Mouse (Mus musculus) embryonic facial prominence, embryonic 13.5 days (tissue): ENCODE results near the gene Rtn4rl1. TPM values are rescaled to one million over a fixed set of nuclear protein-coding genes. Genes with fewer than 3 reads are reported as not detected.

Source experiments
- ATAC-seq: fragments of 200-750 bp; cut with Nextera tagmentation; 2 replicates; pipeline ENCODE4 v1.8.0; 2017; ENCODE audit warnings: low read depth; ENCODE audit not compliant: insufficient number of reproducible peaks, insufficient read depth, low FRiP score, low TSS enrichment
- H3K27ac ChIP-seq: fragments of 300-500 bp; sonication (generic); 2 replicates; pipeline ENCODE4 v1.5.1; 2015; ENCODE audit warnings: moderate library complexity, mild to moderate bottlenecking, inconsistent platforms
- H3K27me3 ChIP-seq: fragments of 300-500 bp; sonication (generic); 2 replicates; pipeline ENCODE4 v1.6.1; 2015; ENCODE audit warnings: mild to moderate bottlenecking, inconsistent platforms
- H3K36me3 ChIP-seq: fragments of 300-500 bp; sonication (generic); 2 replicates; pipeline ENCODE4 v1.6.1; 2015; ENCODE audit warnings: mild to moderate bottlenecking, inconsistent platforms
- H3K4me1 ChIP-seq: fragments of 300-500 bp; sonication (generic); 2 replicates; pipeline ENCODE4 v1.6.1; 2015; ENCODE audit warnings: inconsistent platforms
- H3K4me2 ChIP-seq: fragments of 300-500 bp; sonication (generic); 2 replicates; pipeline ENCODE4 v1.6.1; 2015; ENCODE audit warnings: moderate library complexity, mild to moderate bottlenecking, inconsistent platforms
- H3K4me3 ChIP-seq: fragments of 300-500 bp; sonication (generic); 2 replicates; pipeline ENCODE4 v1.5.1; 2015; ENCODE audit warnings: mild to moderate bottlenecking, inconsistent platforms
- H3K9ac ChIP-seq: fragments of 300-500 bp; sonication (generic); 2 replicates; pipeline ENCODE4 v1.6.1; 2015; ENCODE audit warnings: mild to moderate bottlenecking, inconsistent platforms
- H3K9me3 ChIP-seq: fragments of 300-500 bp; sonication (generic); 2 replicates; pipeline ENCODE4 v1.6.1; 2016; ENCODE audit warnings: inconsistent platforms
- WGBS: fragments of 180-500 bp; shearing (Covaris S2); methylation state at CpG from one replicate; pipeline ENCODE4 v1.1.7; 2015; ENCODE audit warnings: mixed read lengths; 5-methylcytosine and 5-hydroxymethylcytosine counted together
- polyA plus RNA-seq: library from polyadenylated mRNA; unstranded; fragments of >200 nt; fragmentation: Nextera tagmentation; extraction: Ambion mirVana; gene quantifications from 2 replicates; pipeline ENCODE4 v1.2.1, GENCODE M21; 2015

Rtn4rl1 gene
- polyA plus RNA-seq, 1 experiment from 2014 or later: 7.1 TPM

GRCm38 (mm10) chr11:75166193-75166842 lies 27.3 kb upstream of the Rtn4rl1 start:
- H3K4me3 ChIP-seq: peak overlapping the region; percentile 60
- WGBS: 2% methylated on average over 55 of the region's 55 CpGs
- peak overlapping the region; percentile 94 for H3K4me2 ChIP-seq
- ATAC-seq: no peak
- peak overlapping the region; percentile 74 for H3K9ac ChIP-seq
- H3K9me3 ChIP-seq: no peaks in the 10 kb centered on the region
- H3K27me3 ChIP-seq: peaks cover 91% of the 10 kb centered on the region
- H3K36me3 ChIP-seq: peaks cover 33% of the 10 kb centered on the region
- H3K27ac ChIP-seq: peak overlapping the region; percentile 33; the same call in 1 of the 2 replicates
- peaks cover 67% of the 10 kb centered on the region for H3K4me1 ChIP-seq

- peak overlapping the region; percentile 60 for H3K4me3 ChIP-seq
- H3K27ac ChIP-seq: peak overlapping the region; percentile 68
- no peaks in the 10 kb centered on the region for H3K9me3 ChIP-seq
- peak overlapping the region; percentile 94 for H3K4me2 ChIP-seq
- H3K9ac ChIP-seq: peak overlapping the region; percentile 74
- WGBS: 3% methylated on average over 67 of the region's 68 CpGs
- H3K27me3 ChIP-seq: peaks cover 98% of the 10 kb centered on the region
- peaks cover 27% of the 10 kb centered on the region for H3K36me3 ChIP-seq
- H3K4me1 ChIP-seq: peaks cover 68% of the 10 kb centered on the region
- ATAC-seq: no peak
Measured at GRCm38 (mm10) chr11:75166861-75167642, 26.5 kb upstream of the Rtn4rl1 start.

GRCm38 (mm10) chr11:75167643-75168589 lies 25.7 kb upstream of the Rtn4rl1 start:
- H3K4me2 ChIP-seq: peak overlapping the region; percentile 94
- H3K4me1 ChIP-seq: peaks cover 76% of the 10 kb centered on the region
- peak overlapping the region; percentile 74 for H3K9ac ChIP-seq
- H3K9me3 ChIP-seq: no peaks in the 10 kb centered on the region
- H3K36me3 ChIP-seq: peaks cover 18% of the 10 kb centered on the region
- no peak for ATAC-seq
- peak overlapping the region; percentile 60 for H3K4me3 ChIP-seq
- H3K27ac ChIP-seq: peak overlapping the region; percentile 68
- 6% methylated on average over 60 of the region's 63 CpGs for WGBS
- H3K27me3 ChIP-seq: peaks cover 100% of the 10 kb centered on the region

GRCm38 (mm10) chr11:75168590-75169361 lies 24.8 kb upstream of the Rtn4rl1 start:
- Histone ChIP-seq H3K27ac (peak overlapping the region; percentile 68), H3K36me3 (peaks cover 10% of the 10 kb centered on the region), H3K4me2 (peak overlapping the region; percentile 94), H3K9ac (peak overlapping the region; percentile 74), H3K27me3 (peaks cover 100% of the 10 kb centered on the region), H3K4me3 (peak overlapping the region; percentile 60), H3K9me3 (no peaks in the 10 kb centered on the region), H3K4me1 (peaks cover 84% of the 10 kb centered on the region)
- no peak for ATAC-seq
- under 1% methylated on average over 83 of the region's 83 CpGs for WGBS

DNA sequence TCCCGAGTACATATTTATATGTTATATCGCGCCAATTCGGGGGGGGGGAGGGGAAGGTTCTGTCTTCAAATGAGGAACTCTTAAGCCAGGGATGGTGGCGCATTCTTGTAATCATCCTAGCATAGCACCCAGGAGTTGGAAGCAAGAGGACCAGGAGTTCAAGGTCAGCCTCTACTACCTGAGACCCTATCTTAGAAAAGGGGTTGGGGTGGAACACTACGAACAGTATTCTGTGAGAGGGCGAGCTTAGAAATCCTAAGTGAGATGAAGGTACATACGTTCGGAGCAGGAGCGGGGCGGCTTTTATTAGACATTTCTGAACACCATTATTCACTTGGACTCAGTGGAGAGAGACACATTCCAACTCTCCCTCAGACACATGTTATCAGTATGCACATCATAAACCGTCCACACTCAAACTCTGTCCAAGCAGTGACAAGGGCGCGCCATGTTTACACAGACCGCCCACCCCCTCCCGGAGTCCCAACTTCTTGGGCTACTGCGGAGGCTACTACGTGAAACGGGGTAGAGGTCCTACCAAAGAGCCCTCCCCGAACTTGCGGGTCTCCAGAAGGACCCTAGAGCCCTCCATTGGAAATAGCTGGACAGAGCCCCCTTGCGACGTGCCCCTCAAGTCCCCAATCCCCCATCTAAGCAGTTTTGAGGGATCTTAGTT lies 24.0 kb upstream of the Rtn4rl1 start, which contains the start of gene Hic1:
Gene Hic1 (minus strand): TSS at position 115 of the 676 bp plus-strand sequence.
- Histone ChIP-seq H3K9me3 (no peaks in the 10 kb centered on the region), H3K9ac (peak within 1 kb of the TSS; percentile 74), H3K27me3 (peaks cover 93% of the 10 kb centered on the region), H3K36me3 (peaks cover 3% of the 10 kb centered on the region; the same call in 1 of the 2 replicates), H3K27ac (peak within 1 kb of the TSS; percentile 68), H3K4me1 (peaks cover 90% of the 10 kb centered on the region), H3K4me2 (peak within 1 kb of the TSS; percentile 94), H3K4me3 (peak within 1 kb of the TSS; percentile 60)
- ATAC-seq: no peak
- 7% methylated on average over 23 of the region's 23 CpGs for WGBS

GRCm38 (mm10) chr11:75170136-75170751 lies 23.3 kb upstream of the Rtn4rl1 start:
- Histone ChIP-seq H3K4me2 (peak overlapping the region; percentile 94), H3K9me3 (no peaks in the 10 kb centered on the region), H3K4me1 (peaks cover 83% of the 10 kb centered on the region), H3K27ac (no peak overlapping the region), H3K36me3 (peaks cover under 1% of the 10 kb centered on the region; the same call in 1 of the 2 replicates), H3K27me3 (peaks cover 88% of the 10 kb centered on the region), H3K9ac (no peak overlapping the region), H3K4me3 (peak overlapping the region; percentile 60)
- peak; percentile 49; the same call in 1 of the 2 replicates for ATAC-seq
- WGBS: under 1% methylated on average over 38 of the region's 38 CpGs

DNA sequence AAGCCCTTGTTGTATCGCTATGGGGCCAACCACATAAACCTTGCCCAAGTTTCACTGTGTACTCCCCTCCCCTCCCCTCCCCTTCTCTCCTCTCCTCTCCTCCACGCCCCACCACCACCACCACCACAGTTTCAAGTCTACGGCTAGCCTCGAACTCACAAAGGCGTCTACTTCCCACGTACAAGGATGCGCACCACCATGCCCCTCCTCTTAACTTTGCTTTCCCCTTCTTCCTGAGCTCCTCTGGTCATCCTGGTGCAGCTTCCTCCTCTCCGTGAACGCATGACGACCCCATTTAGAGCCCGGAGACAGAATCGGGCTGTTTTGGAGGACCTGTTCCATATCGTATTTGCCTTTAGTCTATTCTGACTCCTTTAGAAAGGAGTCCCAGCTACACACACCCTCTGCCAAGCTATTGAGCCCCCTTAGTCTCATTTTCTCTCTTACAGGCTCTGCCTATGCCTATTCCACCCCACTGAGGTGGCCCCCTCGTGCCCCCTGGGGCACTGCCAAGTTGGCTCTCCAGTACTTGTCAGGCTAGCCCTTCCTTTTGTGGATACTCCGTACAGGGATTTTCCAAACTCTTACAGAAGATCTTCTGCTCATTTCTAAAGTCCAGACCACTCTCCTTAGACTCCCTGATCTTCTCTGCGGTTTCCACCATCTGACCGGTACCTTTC lies 22.3 kb upstream of the Rtn4rl1 start:
- Histone ChIP-seq H3K27me3 (peaks cover 77% of the 10 kb centered on the region), H3K4me1 (peaks cover 72% of the 10 kb centered on the region), H3K4me3 (no peak overlapping the region), H3K4me2 (peak overlapping the region; percentile 89), H3K9me3 (no peaks in the 10 kb centered on the region), H3K27ac (no peak overlapping the region), H3K9ac (no peak overlapping the region), H3K36me3 (no peaks in the 10 kb centered on the region; the same call in 1 of the 2 replicates)
- WGBS: 5% methylated on average over 17 of the region's 17 CpGs
- no peak for ATAC-seq

DNA sequence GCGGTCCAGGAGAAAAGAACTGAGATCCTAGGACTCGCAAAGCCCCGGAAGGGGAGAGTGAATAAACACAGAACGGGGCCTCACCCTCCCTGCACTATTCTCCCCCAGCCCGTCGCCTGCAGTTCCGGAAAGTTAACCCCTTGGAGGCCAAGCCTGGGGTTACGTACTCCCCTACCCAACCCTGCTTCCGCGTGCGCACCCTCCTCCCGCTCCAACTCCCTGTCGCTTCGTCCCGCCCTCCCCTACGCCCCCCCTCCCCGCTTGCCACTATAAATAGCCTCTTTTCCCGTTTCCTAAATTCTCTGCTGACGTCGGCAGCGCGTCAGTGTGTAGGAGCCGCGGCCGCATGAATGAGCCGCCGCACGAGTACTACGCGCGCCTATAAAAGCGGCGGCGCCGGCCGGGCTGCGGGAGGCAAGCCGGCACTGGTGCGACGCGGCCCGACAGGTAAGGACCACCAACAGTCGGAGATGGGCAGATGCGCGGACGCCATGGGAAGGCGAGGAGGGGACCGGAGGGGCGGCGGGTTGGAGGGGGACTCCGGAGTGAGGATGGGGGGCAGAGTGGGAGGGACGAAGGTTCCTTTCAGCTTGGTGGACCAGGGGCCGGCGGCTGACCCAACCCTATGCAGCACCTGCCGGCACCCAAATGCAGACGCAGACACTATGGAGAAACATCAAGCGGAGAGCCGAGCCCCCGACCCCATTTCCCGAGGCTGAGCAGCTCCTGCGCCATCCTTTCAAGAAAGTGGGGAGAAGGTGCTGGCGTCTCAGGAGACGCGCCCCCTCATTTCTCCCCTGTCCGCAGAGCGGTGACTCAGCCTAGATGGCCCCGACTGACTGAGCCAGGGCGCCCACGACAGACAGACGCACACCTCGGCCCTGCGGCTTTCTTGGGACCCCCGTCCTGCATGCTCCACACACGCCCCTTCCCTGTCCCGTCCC lies 21.2 kb upstream of the Rtn4rl1 start:
- Histone ChIP-seq H3K9ac (0 out of 2 replicates have a peak overlapping the region, but pooled peaks have one; percentile 46), H3K27ac (no peak overlapping the region), H3K27me3 (peaks cover 66% of the 10 kb centered on the region), H3K36me3 (peaks cover 4% of the 10 kb centered on the region; the same call in 1 of the 2 replicates), H3K4me2 (peak overlapping the region; percentile 89), H3K4me1 (peaks cover 62% of the 10 kb centered on the region), H3K9me3 (no peaks in the 10 kb centered on the region), H3K4me3 (peak overlapping the region; percentile 59)
- no peak; the same call in 1 of the 2 replicates for ATAC-seq
- WGBS: under 1% methylated on average over 75 of the region's 75 CpGs
